Mouse (Mus musculus) skeletal muscle tissue, adult 2 months (tissue): ENCODE results near the gene Wnt9a.
"Not testable (repeated sequence)": the region's sequence is repeated elsewhere in the genome, so short reads cannot be mapped to it uniquely, and the experiment has no call there.

ENCODE experiments used
- DNase-seq: peaks from one replicate; pipeline ENCODE4 v3.0.0-alpha.2; 2012; ENCODE audit warnings: low read depth, low spot score

Gene Wnt9a

GRCm38 (mm10) chr11:59306461-59307421 lies at the start of gene Wnt9a:
Gene Wnt9a (plus strand): TSS chr11:59306928.
- no peak for DNase-seq

- no peak for DNase-seq
Observed at GRCm38 (mm10) chr11:59259647-59260046, 47.1 kb upstream of the Wnt9a start.

GRCm38 (mm10) chr11:59260706-59261493 lies 45.8 kb upstream of the Wnt9a start:
- no peak for DNase-seq

DNA sequence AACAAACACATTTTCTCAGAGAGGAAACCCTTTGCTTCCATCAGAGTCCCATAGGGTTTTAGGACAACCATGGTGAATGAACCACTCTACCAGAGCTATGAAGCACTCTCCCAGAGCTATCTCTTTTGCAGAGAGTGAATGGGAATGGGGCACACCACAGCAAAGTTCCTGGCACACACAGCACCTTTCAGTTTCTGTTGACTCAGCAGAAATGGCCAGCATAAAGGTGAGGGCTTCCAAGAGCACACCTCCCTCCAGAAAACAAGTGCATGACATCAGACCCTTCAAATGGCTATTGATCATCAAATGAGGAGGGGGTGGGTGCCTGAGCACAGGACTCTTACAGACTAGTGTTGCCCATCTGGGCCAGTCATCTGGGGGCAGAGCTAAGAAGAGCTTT lies 44.4 kb upstream of the Wnt9a start:
- no peak for DNase-seq

- no peak for DNase-seq
Observed at GRCm38 (mm10) chr11:59263870-59264563, 42.7 kb upstream of the Wnt9a start.

DNA sequence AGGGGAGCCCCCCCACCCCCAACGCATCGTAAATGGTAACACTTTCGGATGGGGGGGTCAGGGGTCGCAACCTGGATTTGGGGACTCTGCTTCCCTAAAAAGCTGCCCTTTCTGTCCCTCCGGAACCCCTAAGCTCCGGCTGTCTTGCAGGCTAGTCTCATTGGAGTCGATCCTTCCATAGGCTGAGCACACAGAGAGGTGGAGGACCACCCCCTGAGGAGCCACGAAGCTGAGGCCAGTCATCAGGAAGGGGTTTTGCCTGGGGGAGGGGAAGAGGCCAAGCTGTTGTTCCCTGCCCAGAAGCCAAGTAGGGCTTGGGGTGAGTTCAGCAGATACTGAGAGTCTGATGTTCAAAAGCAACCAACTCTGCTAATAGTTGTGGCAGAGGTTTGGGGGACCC lies 42.1 kb upstream of the Wnt9a start:
- no peak for DNase-seq

GRCm38 (mm10) chr11:59265154-59265813 lies 41.4 kb upstream of the Wnt9a start:
- DNase-seq: no peak

DNA sequence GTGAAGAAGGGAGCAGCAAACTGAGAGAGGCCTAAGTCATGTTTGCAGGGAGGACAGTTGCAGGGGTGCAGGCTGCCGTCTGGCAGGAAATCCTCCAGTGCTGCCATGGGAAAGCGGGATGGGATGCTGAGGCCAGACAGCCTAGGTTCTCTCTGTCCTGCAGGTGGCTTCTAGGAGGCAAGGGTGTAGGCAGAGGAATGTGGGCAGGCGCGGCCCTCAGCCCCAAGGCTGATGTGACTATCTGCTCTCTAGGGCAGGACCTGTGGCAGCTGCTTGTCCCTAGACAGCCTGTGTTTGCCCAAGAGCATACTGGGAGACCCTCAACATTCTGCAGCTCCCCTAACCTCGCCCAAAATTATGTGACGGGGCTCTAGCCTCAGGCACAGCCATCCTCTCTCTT lies 40.0 kb upstream of the Wnt9a start:
- DNase-seq: no peak

DNA sequence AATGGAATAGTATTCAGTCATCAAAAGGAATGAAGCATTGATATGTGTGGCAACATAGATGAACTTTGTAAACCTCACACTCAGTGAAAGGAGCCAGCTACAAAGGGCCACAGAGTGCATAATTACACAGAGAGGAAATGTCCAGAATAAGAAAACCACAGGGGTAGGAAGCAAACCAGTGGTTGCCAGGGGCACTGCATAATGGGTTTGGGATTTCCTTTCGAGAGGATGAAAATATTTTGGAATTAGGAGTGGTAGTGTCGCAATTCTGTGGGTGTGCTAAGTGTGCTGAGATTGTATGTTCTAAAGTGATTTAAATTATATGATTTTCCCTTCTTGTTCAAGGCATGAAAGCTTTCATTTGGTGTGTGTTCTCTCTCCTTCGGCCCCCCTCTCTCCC lies 32.5 kb upstream of the Wnt9a start:
- DNase-seq: no peak

- DNase-seq: no peak
Observed at GRCm38 (mm10) chr11:59276877-59277276, 29.9 kb upstream of the Wnt9a start.

- no peak for DNase-seq
Observed at GRCm38 (mm10) chr11:59278047-59278446, 28.7 kb upstream of the Wnt9a start.

GRCm38 (mm10) chr11:59282111-59282510 lies 24.6 kb upstream of the Wnt9a start:
- no peak for DNase-seq

DNA sequence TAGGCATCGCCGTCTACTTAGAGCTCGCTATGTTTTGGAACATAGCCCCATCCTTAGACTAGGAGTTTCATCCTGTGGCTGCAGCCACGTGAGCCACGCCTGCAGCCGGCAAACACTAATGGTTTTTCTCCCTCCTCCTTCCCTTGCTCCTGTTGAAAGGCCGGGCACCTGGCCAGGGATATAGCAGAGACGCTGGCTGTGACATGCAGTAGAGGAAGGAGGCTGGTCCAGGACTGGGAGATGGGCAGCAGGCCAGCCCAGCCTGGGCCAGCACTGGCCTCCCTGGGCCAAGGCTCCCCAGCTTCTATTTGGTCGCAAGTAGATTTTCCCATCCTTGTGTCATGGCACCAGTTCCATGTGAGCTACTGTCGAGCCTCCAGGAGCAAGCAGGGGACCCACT lies 23.8 kb upstream of the Wnt9a start:
- no peak for DNase-seq

GRCm38 (mm10) chr11:59284146-59284545 lies 22.6 kb upstream of the Wnt9a start:
- DNase-seq: no peak

GRCm38 (mm10) chr11:59289706-59290105 lies 17.0 kb upstream of the Wnt9a start:
- DNase-seq: no peak

DNA sequence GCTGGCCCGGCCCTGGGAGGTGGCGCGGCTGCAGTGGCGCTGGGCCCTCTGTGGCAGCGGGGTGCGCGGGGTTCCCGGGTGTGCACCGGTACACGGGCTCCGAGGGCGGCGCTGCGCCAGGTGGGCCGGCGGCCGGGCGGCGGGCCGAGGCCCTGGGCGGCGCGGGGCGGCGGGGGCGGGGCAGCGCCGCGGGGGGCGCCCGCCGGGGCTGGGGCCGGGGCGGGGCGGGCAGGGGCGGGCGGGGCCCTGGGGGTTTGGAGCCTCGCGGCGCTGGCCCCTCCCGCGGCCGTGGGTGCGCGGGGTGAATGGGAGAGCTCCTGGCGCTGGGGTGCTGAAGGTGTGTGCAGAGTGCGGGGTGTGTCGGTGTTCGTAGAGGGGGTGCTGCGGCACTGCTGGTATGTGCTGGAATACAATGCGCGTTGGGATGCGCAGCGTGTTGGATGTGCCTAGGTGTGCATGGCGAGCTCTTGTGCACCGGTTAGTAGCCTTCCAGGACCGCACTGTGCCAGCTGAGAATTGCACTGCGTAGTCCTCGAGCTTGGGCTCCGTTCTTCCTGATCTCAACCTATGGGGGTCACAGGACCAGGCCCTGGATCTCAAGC lies 15.9 kb upstream of the Wnt9a start, which contains the start of gene Wnt3a:
Gene Wnt3a, minus strand, starts transcription at position 51 of the 602 bp plus-strand sequence.
- no peak for DNase-seq

DNA sequence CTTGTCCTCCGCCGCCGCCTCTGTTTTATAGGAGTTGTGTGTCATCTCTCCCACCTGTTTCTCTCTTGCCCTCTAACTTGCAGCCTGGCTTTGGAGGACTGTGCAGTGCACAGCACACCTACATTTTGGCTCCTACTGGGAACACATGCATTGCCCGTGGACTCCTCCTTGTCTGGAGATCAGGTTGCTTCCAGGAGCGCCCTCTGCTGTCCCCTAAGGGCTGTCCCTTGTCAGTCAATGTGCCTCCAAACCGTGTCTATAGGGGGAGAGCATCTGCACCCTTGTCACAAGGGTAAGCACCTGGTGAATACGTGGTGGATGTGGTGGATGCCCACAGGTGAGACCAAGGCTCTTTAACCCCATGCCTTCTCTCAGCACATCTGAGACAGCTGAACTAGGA lies 13.1 kb upstream of the Wnt9a start:
- DNase-seq: no peak

DNA sequence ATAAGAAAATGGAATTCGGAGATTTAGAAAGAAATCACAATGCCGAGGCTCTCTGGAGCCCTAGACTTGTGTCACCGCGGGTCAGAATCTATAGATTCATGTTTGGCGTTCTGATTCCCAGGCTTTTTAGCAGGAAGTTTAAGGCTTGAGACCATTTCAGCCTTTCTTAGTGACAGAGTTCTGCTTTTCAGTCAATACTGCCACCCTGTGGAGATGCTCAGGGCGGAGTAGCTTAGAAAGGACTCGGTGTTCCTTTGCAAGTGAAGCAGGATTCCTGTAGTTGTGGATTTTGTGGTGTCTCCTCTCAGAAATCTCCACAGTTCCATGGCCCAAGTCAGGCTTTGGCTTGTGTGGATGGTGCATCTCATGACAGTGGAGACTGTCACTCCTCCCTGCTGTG lies 8.8 kb upstream of the Wnt9a start:
- no peak for DNase-seq

GRCm38 (mm10) chr11:59300185-59300584 lies 6.5 kb upstream of the Wnt9a start:
- DNase-seq: no peak

DNA sequence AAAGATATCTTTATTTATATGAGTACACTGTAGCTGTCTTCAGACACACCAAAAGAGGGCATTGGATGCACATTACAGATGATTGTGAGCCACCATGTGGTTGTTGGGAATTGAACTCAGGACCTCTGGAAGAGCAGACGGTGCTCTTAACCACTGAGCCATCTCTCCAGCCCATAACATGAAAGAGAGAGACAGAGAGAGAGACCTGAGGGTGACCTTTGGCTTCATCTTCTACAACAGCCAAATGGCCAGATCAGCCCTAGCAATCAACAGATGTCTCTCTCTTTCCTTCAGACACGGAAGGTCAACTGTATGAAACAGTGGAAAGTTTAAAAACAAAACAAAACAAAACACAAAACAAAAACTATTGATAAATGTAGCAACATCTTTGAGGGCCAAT lies 5.7 kb upstream of the Wnt9a start:
- not testable (repeated sequence) for DNase-seq
